Mouse (Mus musculus): ENCODE results near the gene Xirp1. TPM values are rescaled to one million over a fixed set of nuclear protein-coding genes. Genes with fewer than 3 reads are reported as not detected.
A peak's percentile ranks its signal among the peaks of the same experiment; 100 is the strongest.
"Not testable (repeated sequence)": the region's sequence is repeated elsewhere in the genome, so short reads cannot be mapped to it uniquely, and the experiment has no call there.

The Xirp1 gene
- polyA plus RNA-seq, 1 experiment from 2014 or later, result not detected

DNA sequence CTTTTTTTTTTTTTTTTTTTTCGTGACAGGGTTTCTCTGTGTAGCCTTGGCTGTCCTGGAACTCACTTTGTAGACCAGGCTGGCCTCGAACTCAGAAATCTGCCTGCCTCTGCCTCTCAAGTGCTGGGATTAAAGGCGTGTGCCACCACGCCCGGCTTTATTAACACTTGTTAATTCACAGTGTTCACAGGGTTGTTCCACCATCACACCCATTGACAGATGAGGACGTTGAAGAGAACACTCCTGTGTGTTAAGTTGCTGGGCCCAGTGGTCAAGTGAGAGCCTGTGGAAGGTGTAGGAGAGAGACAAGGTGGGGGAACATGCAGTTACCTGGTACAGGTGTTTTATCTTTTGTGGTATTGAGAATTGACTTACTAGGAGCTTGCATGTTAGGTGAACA lies 11.2 kb downstream of the Xirp1 start:
- ATAC-seq; DNase-seq (ENCODE audit: low spot score); H3K27me3 ChIP-seq (replicated peaks; ENCODE audit: control insufficient read depth, insufficient read depth, low read length); H3K4me3 ChIP-seq (ENCODE audit: low read depth, low read length); H3K36me3 ChIP-seq (ENCODE audit: control insufficient read depth, insufficient read depth, low read length); H3K9ac ChIP-seq (ENCODE audit: low read length); H3K9me3 ChIP-seq (replicated peaks; ENCODE audit: control insufficient read depth, low read length); H3K4me1 ChIP-seq (ENCODE audit: control insufficient read depth, insufficient read depth, low read length); H3K4me2 ChIP-seq (ENCODE audit: low read length); H3K27ac ChIP-seq (ENCODE audit: low read depth, low read length): not testable (repeated sequence)
- 87% methylated on average over 6 of the region's 6 CpGs for WGBS

GRCm38 (mm10) chr9:120011533-120011932 lies 11.9 kb downstream of the Xirp1 start:
- peak overlapping the region; percentile 41 for H3K4me3 ChIP-seq (ENCODE audit: low read depth, low read length)
- WGBS, result under 1% methylated on average over 10 of the region's 10 CpGs
- no peaks in the 10 kb centered on the region for H3K27me3 ChIP-seq (replicated peaks; ENCODE audit: control insufficient read depth, insufficient read depth, low read length)
- H3K36me3 ChIP-seq (ENCODE audit: control insufficient read depth, insufficient read depth, low read length), result no peaks in the 10 kb centered on the region
- peak; percentile 77 for ATAC-seq
- peaks cover 4% of the 10 kb centered on the region for H3K4me1 ChIP-seq (ENCODE audit: control insufficient read depth, insufficient read depth, low read length)
- peak; percentile 94 for DNase-seq (ENCODE audit: low spot score)
- H3K4me2 ChIP-seq (ENCODE audit: low read length), result peak overlapping the region; percentile 79
- H3K9ac ChIP-seq (ENCODE audit: low read length), result peak overlapping the region; percentile 58
- H3K27ac ChIP-seq (ENCODE audit: low read depth, low read length), result peak overlapping the region; percentile 87
- H3K9me3 ChIP-seq (replicated peaks; ENCODE audit: control insufficient read depth, low read length), result no peaks in the 10 kb centered on the region

DNA sequence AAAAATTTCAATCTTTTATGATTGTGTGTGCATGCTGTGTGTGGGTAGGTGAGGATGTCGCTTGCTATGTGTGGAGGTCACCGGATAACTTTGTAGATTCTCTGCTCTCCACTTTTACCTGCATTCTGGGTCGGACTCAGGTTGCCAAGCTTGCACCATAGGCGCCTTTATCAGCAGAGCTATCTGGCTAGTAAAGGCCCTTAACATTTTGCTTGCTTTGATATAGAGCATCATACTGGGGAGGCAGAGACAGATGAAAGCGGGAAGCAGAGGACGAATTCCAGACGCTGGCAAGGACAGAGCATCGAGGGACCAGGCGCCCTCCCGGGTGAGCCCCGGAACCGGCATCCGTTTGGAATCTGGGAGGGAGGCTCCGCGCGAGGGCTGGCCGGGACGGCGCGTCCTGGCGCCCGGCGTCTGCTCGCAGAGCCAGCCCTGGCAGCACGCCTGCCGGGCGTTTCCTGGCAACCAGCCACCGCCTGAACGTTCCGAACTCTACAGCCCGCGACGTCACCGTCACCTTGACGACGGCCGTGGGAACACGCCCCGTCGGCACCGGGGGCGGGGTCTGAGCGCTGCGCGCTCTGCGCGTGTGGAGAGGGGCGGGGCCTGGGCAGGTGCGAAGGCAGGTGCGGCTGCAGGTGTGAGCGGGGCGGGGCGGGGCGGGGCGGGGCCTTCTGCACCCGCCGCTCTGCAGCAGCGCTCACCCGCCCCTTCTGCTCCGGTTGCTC lies 12.5 kb downstream of the Xirp1 start:
- WGBS, result 2% methylated on average over 57 of the region's 60 CpGs

DNA sequence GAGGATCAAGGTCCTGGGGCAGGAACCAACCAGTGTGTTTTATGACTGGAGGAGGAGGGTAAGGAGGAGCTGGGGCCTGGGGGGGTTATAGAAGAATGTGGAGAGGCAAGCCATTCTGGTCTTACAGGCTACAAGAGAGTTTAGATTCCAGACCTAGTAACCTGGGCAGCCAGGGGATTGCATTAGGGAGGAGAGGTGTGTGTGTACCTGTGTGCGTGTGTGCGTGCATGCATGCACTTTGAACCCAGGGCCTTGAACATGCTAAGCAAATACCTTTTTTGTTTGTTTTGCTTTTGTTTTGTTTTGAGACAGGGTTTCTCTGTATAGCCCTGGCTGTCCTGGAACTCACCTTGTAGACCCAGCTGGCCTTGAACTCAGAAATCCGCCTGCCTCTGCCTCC lies 13.5 kb downstream of the Xirp1 start:
- peaks cover 4% of the 10 kb centered on the region for H3K4me1 ChIP-seq (ENCODE audit: control insufficient read depth, insufficient read depth, low read length)
- WGBS, result 99% methylated on average over 3 of the region's 3 CpGs
- H3K9me3 ChIP-seq (replicated peaks; ENCODE audit: control insufficient read depth, low read length), result no peaks in the 10 kb centered on the region
- H3K36me3 ChIP-seq (ENCODE audit: control insufficient read depth, insufficient read depth, low read length), result no peaks in the 10 kb centered on the region
- H3K27me3 ChIP-seq (replicated peaks; ENCODE audit: control insufficient read depth, insufficient read depth, low read length), result no peaks in the 10 kb centered on the region
- H3K4me2 ChIP-seq (ENCODE audit: low read length), result no peak overlapping the region
- no peak overlapping the region for H3K9ac ChIP-seq (ENCODE audit: low read length)
- DNase-seq (ENCODE audit: low spot score) (no peak), ATAC-seq (no peak)
- H3K4me3 ChIP-seq (ENCODE audit: low read depth, low read length), result no peak overlapping the region
- no peak overlapping the region for H3K27ac ChIP-seq (ENCODE audit: low read depth, low read length)

More for the DNA sequence above, 12.5 kb downstream of the Xirp1 start:
- Histone ChIP-seq H3K4me1 (ENCODE audit: control insufficient read depth, insufficient read depth, low read length) (peaks cover 4% of the 10 kb centered on the region), H3K27me3 (replicated peaks; ENCODE audit: control insufficient read depth, insufficient read depth, low read length) (no peaks in the 10 kb centered on the region), H3K27ac (ENCODE audit: low read depth, low read length) (peak overlapping the region; percentile 87), H3K9ac (ENCODE audit: low read length) (peak overlapping the region; percentile 58), H3K36me3 (ENCODE audit: control insufficient read depth, insufficient read depth, low read length) (no peaks in the 10 kb centered on the region), H3K9me3 (replicated peaks; ENCODE audit: control insufficient read depth, low read length) (no peaks in the 10 kb centered on the region), H3K4me2 (ENCODE audit: low read length) (peak overlapping the region; percentile 79), H3K4me3 (ENCODE audit: low read depth, low read length) (peak overlapping the region; percentile 41)
- peak; percentile 95 for ATAC-seq
- DNase-seq (ENCODE audit: low spot score), result peak; percentile 98

- Histone ChIP-seq H3K36me3 (ENCODE audit: control insufficient read depth, insufficient read depth, low read length) (no peaks in the 10 kb centered on the region), H3K4me2 (ENCODE audit: low read length) (no peak overlapping the region), H3K4me3 (ENCODE audit: low read depth, low read length) (no peak overlapping the region), H3K27ac (ENCODE audit: low read depth, low read length) (no peak overlapping the region), H3K9me3 (replicated peaks; ENCODE audit: control insufficient read depth, low read length) (no peaks in the 10 kb centered on the region), H3K4me1 (ENCODE audit: control insufficient read depth, insufficient read depth, low read length) (peaks cover 4% of the 10 kb centered on the region), H3K27me3 (replicated peaks; ENCODE audit: control insufficient read depth, insufficient read depth, low read length) (no peaks in the 10 kb centered on the region), H3K9ac (ENCODE audit: low read length) (no peak overlapping the region)
- 80% methylated on average over 7 of the region's 7 CpGs for WGBS
- ATAC-seq (no peak), DNase-seq (ENCODE audit: low spot score) (no peak)
These were observed 14.1 kb downstream of the Xirp1 start for GRCm38 (mm10) chr9:120009226-120009841.

GRCm38 (mm10) chr9:120007833-120008232 lies 15.6 kb downstream of the Xirp1 start:
- Histone ChIP-seq H3K27me3 (replicated peaks; ENCODE audit: control insufficient read depth, insufficient read depth, low read length) (no peaks in the 10 kb centered on the region), H3K36me3 (ENCODE audit: control insufficient read depth, insufficient read depth, low read length) (no peaks in the 10 kb centered on the region), H3K4me2 (ENCODE audit: low read length) (no peak overlapping the region), H3K4me1 (ENCODE audit: control insufficient read depth, insufficient read depth, low read length) (peaks cover 4% of the 10 kb centered on the region), H3K9me3 (replicated peaks; ENCODE audit: control insufficient read depth, low read length) (no peaks in the 10 kb centered on the region), H3K9ac (ENCODE audit: low read length) (no peak overlapping the region), H3K27ac (ENCODE audit: low read depth, low read length) (no peak overlapping the region), H3K4me3 (ENCODE audit: low read depth, low read length) (no peak overlapping the region)
- DNase-seq (ENCODE audit: low spot score), result no peak
- no peak for ATAC-seq
- 81% methylated on average over 1 of the region's 1 CpGs for WGBS

DNA sequence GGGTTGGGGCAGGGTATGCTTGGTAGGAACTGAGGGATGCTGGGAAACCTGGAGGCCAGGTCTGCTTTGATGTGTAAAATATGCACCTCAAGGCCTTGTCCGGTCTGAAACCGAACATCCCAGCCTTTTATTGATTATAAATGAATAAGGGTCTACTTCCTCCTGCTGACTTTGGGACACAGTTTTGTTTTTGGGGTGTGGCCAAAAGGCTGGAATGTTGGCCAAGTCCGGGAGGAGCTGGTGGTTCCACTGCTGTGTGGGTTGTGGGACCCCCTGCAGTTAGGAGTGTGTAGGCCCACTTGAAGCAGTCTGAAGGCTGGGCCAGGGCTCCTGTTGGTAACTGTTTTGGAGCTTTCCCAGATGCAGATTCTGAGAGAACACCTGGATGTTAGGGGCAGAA lies 17.5 kb downstream of the Xirp1 start:
- Histone ChIP-seq H3K9ac (ENCODE audit: low read length) (no peak overlapping the region), H3K27me3 (replicated peaks; ENCODE audit: control insufficient read depth, insufficient read depth, low read length) (no peaks in the 10 kb centered on the region), H3K27ac (ENCODE audit: low read depth, low read length) (no peak overlapping the region), H3K36me3 (ENCODE audit: control insufficient read depth, insufficient read depth, low read length) (no peaks in the 10 kb centered on the region), H3K9me3 (replicated peaks; ENCODE audit: control insufficient read depth, low read length) (no peaks in the 10 kb centered on the region), H3K4me1 (ENCODE audit: control insufficient read depth, insufficient read depth, low read length) (peaks cover 11% of the 10 kb centered on the region), H3K4me3 (ENCODE audit: low read depth, low read length) (no peak overlapping the region), H3K4me2 (ENCODE audit: low read length) (no peak overlapping the region)
- ATAC-seq (no peak), DNase-seq (ENCODE audit: low spot score) (no peak)
- WGBS, result 70% methylated on average over 3 of the region's 3 CpGs

DNA sequence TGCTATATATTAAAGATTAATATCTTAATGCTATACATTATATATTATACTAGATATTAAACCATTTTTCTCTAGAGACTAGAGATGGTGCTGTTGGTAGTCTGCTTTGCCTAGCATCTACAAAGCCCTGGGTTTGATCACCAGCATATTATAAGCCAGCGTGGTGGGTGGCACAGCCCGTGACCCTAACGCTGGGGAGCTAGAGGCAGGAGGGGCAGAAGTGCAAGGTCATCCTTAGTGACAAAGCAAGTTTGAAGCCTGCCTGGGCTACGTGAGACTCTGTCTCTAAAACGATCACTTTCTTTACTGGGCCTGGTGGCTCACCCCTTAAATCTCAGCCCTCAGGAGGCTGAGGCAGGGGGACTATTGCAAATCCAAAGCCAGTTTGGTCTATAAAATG lies 20.5 kb downstream of the Xirp1 start:
- Histone ChIP-seq H3K27ac (ENCODE audit: low read depth, low read length) (no peak overlapping the region), H3K4me3 (ENCODE audit: low read depth, low read length) (no peak overlapping the region), H3K9ac (ENCODE audit: low read length) (no peak overlapping the region), H3K36me3 (ENCODE audit: control insufficient read depth, insufficient read depth, low read length) (no peaks in the 10 kb centered on the region), H3K4me2 (ENCODE audit: low read length) (no peak overlapping the region), H3K4me1 (ENCODE audit: control insufficient read depth, insufficient read depth, low read length) (peaks cover 8% of the 10 kb centered on the region; the same call in 1 of the 2 replicates), H3K27me3 (replicated peaks; ENCODE audit: control insufficient read depth, insufficient read depth, low read length) (no peaks in the 10 kb centered on the region), H3K9me3 (replicated peaks; ENCODE audit: control insufficient read depth, low read length) (no peaks in the 10 kb centered on the region)
- WGBS, result 80% methylated on average over 5 of the region's 5 CpGs
- ATAC-seq, result no peak
- DNase-seq (ENCODE audit: low spot score), result no peak

All from forebrain, embryonic 14.5 days (tissue).